Comparison of ENCODE assay signal across 13 mouse cellular contexts in genomic region chr16:42369346-42369745, GRCm38 (mm10). TPM values are rescaled to one million over a fixed set of nuclear protein-coding genes. Genes with fewer than 3 reads are reported as not detected.
"Had no signal": no experiment of that assay in that cellular context is flagged by ENCODE, and none has a peak within 500 bp of the region (broad histone marks: within the 10 kb centered on the region; RNA-seq: fewer than 3 reads in every experiment).

No protein-coding gene starts in this region.

- H3K4me2 ChIP-seq: limb, embryonic 13.5 days; neural tube, embryonic 13.5 days had no signal

- H3K27ac ChIP-seq: limb, embryonic 13.5 days; liver, embryonic 14.5 days had no signal

- DNase-seq: kidney, adult 18-20 months; kidney, postnatal 14 days; left cerebral cortex, postnatal 4 days; lung, adult 18-20 months; lung, postnatal 36 days; right cerebral cortex, postnatal 4 days; spleen, adult 18-20 months; thymus, adult 2 months; thymus, postnatal 25 days had no signal

- H3K9me3 ChIP-seq: limb, embryonic 13.5 days; neural tube, embryonic 13.5 days had no signal

- H3K36me3 ChIP-seq: limb, embryonic 13.5 days; neural tube, embryonic 13.5 days had no signal

- H3K4me3 ChIP-seq: limb, embryonic 13.5 days; neural tube, embryonic 13.5 days had no signal

- H3K27me3 ChIP-seq: limb, embryonic 13.5 days; neural tube, embryonic 13.5 days had no signal

- H3K9ac ChIP-seq: limb, embryonic 13.5 days; liver, embryonic 14.5 days; neural tube, embryonic 13.5 days had no signal

- H3K4me1 ChIP-seq: limb, embryonic 13.5 days had no signal

RNA-seq across cellular contexts. Expression of gene Gap43, which starts 28.9 kb away (rescaled TPM):
- polyA plus RNA-seq: liver, adult 2 months; thymus, adult 2 months had no signal
